Mouse (Mus musculus): ENCODE measurements at regions not wholly inside any gene's neighbourhood (a gene's known extent, or its start where the extent isn't known, plus 50 kb on each side); places are given as distances from the start of the nearest gene placed in this dataset.

- no peak for DNase-seq
Observed at GRCm38 (mm10) chr6:36058206-36058605, 329.7 kb upstream of the Chrm2 start.

GRCm38 (mm10) chr6:36060411-36060810, 327.5 kb upstream of the Chrm2 start:
- DNase-seq, result no peak

GRCm38 (mm10) chr6:36064919-36065318, 323.0 kb upstream of the Chrm2 start:
- DNase-seq, result no peak

GRCm38 (mm10) chr6:36068690-36069089, 319.2 kb upstream of the Chrm2 start:
- DNase-seq, result no peak

GRCm38 (mm10) chr6:36079559-36079958, 308.3 kb upstream of the Chrm2 start:
- no peak for DNase-seq

- DNase-seq, result no peak
Observed at GRCm38 (mm10) chr6:36093584-36093983, 294.3 kb upstream of the Chrm2 start.

- DNase-seq, result no peak
Observed at GRCm38 (mm10) chr6:36094075-36094474, 293.8 kb upstream of the Chrm2 start.

GRCm38 (mm10) chr6:36097391-36097790, 290.5 kb upstream of the Chrm2 start:
- DNase-seq, result no peak

GRCm38 (mm10) chr6:36098179-36098578, 289.7 kb upstream of the Chrm2 start:
- DNase-seq, result no peak

- no peak for DNase-seq
Observed at GRCm38 (mm10) chr6:36108830-36109229, 279.1 kb upstream of the Chrm2 start.

- no peak for DNase-seq
Observed at GRCm38 (mm10) chr6:36137223-36137622, 250.7 kb upstream of the Chrm2 start.

GRCm38 (mm10) chr6:36147267-36147666, 240.6 kb upstream of the Chrm2 start:
- no peak for DNase-seq

- DNase-seq, result no peak
Observed at GRCm38 (mm10) chr6:36174514-36174913, 213.4 kb upstream of the Chrm2 start.

GRCm38 (mm10) chr6:36175112-36175511, 212.8 kb upstream of the Chrm2 start:
- DNase-seq, result peak in 1 of 2 experiments; percentile 3

- DNase-seq, result no peak
Observed at GRCm38 (mm10) chr6:36179895-36180294, 208.0 kb upstream of the Chrm2 start.

- no peak for DNase-seq
Observed at GRCm38 (mm10) chr6:36182698-36183097, 205.2 kb upstream of the Chrm2 start.

- DNase-seq, result no peak
Observed at GRCm38 (mm10) chr6:36206666-36207065, 181.2 kb upstream of the Chrm2 start.

- no peak for DNase-seq
Observed at GRCm38 (mm10) chr6:36221308-36221707, 166.6 kb upstream of the Chrm2 start.

- no peak for DNase-seq
Observed at GRCm38 (mm10) chr6:36234438-36234837, 153.4 kb upstream of the Chrm2 start.

GRCm38 (mm10) chr6:36247027-36247426, 140.9 kb upstream of the Chrm2 start:
- no peak for DNase-seq

- no peak for DNase-seq
Observed at GRCm38 (mm10) chr6:36248219-36248618, 139.7 kb upstream of the Chrm2 start.

- DNase-seq, result no peak
Observed at GRCm38 (mm10) chr6:36249047-36249446, 138.8 kb upstream of the Chrm2 start.

- DNase-seq, result no peak
Observed at GRCm38 (mm10) chr6:36266717-36267402, 121.0 kb upstream of the Chrm2 start.

- no peak for DNase-seq
Observed at GRCm38 (mm10) chr6:36286664-36287063, 101.2 kb upstream of the Chrm2 start.

GRCm38 (mm10) chr6:36313586-36313985, 74.3 kb upstream of the Chrm2 start:
- DNase-seq, result no peak
